Mouse (Mus musculus): ENCODE measurements around the gene Lcp2.

DNA sequence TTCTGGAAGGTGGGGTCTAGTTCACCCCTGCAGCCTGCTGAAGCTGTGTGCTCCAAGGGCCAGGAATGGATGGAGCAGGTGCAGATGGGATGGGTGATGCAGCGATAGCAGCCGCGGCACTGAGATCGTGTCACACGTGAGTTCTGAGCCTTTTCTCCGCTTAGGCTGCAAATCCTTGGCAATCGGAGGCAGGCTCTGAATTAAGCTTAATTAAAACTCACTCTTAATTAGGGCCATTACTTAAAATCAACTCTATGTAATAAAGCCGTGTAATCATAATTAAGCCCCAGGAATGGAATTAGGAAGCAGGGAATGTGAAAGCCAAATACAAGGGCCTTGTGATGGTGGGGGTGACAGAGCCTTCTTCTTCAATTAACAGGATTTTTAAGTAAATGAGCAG is 92.6 kb downstream of the Lcp2 start:
- TF ChIP-seq CTCF (IDR thresholded peaks at IDR 0.05; ENCODE audit: low read depth) (no peak), EP300 (optimal IDR thresholded peaks at IDR 0.05) (no peak)
